Mouse (Mus musculus): ENCODE results near the gene Mbd6.

DNA sequence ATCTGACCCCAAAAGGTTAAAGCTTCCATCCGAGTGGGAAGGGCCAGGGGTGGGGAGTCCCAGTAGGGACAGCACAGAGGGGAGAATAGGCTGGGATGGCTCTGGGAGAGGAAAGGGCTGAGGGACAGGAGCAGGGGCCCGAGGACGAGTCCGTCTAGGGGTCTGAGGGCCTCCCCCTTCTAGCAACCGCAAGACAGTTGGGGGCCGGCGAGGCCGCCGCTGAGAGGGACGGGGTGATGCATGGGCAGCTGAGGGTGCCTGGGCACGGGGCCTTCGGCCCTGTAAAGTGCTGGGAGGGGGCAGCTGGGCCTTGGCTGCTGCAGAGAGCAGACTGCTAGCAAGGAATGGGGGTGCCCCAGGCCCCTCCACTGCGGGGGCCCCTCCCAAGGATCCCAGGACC, 3.2 kb downstream of the Mbd6 start:
- TF ChIP-seq CTCF (IDR thresholded peaks at IDR 0.05) (no peak), POLR2A (IDR thresholded peaks at IDR 0.05; ENCODE audit: insufficient read depth, low read depth, low read length) (no peak)

Data from heart, adult 2 months (tissue).